Mouse (Mus musculus): Measurements from ENCODE around the gene Amph.

GRCm38 (mm10) chr13:19025906-19026305, 77.9 kb downstream of the Amph start:
- no peak for TF ChIP-seq CTCF (IDR thresholded peaks at IDR 0.05; ENCODE audit: control insufficient read depth, insufficient read depth, insufficient read length)
- no peak for TF ChIP-seq CEBPB (IDR thresholded peaks at IDR 0.05; ENCODE audit: low read depth)
